Mouse (Mus musculus) forebrain, embryonic 13.5 days (tissue): Measurements from ENCODE around the gene Parp1. TPM values are rescaled to one million over a fixed set of nuclear protein-coding genes. Genes with fewer than 3 reads are reported as not detected.
"Not testable (repeated sequence)": the region's sequence is repeated elsewhere in the genome, so short reads cannot be mapped to it uniquely, and the experiment has no call there.

ENCODE experiments used
- ATAC-seq: fragments of 200-750 bp; cut with Nextera tagmentation; 2 replicates; pipeline ENCODE4 v1.8.0; 2017
- H3K27ac ChIP-seq: fragments of 300-500 bp; sonication (generic); 2 replicates; pipeline ENCODE4 v1.5.1; 2015; ENCODE audit warnings: inconsistent platforms, mild to moderate bottlenecking, moderate library complexity
- H3K27me3 ChIP-seq: fragments of 300-500 bp; sonication (generic); 2 replicates; pipeline ENCODE4 v1.6.1; 2015; ENCODE audit warnings: mild to moderate bottlenecking, inconsistent platforms
- H3K36me3 ChIP-seq: fragments of 300-500 bp; sonication (generic); 2 replicates; pipeline ENCODE4 v1.6.1; 2015; ENCODE audit warnings: mild to moderate bottlenecking, inconsistent platforms; ENCODE audit not compliant: poor library complexity, severe bottlenecking
- H3K4me1 ChIP-seq: fragments of 300-500 bp; sonication (generic); 2 replicates; pipeline ENCODE4 v1.6.1; 2015; ENCODE audit warnings: inconsistent platforms
- H3K4me2 ChIP-seq: fragments of 300-500 bp; sonication (generic); 2 replicates; pipeline ENCODE4 v1.6.1; 2015; ENCODE audit warnings: inconsistent platforms, mild to moderate bottlenecking, moderate library complexity
- H3K4me3 ChIP-seq: fragments of 300-500 bp; sonication (generic); 2 replicates; pipeline ENCODE4 v1.5.1; 2015; ENCODE audit warnings: mild to moderate bottlenecking, inconsistent platforms
- H3K9ac ChIP-seq: fragments of 300-500 bp; sonication (generic); 2 replicates; pipeline ENCODE4 v1.6.1; 2015; ENCODE audit warnings: mild to moderate bottlenecking, inconsistent platforms
- H3K9me3 ChIP-seq: fragments of 300-500 bp; sonication (generic); replicated peaks from 2 replicates; pipeline ENCODE4 v1.6.1; 2016; ENCODE audit warnings: inconsistent platforms
- WGBS: fragments of 180-500 bp; shearing (Covaris S2); methylation state at CpG from one replicate; pipeline ENCODE4 v1.1.7; 2015; 5-methylcytosine and 5-hydroxymethylcytosine counted together
- polyA plus RNA-seq: library from polyadenylated mRNA; unstranded; fragments of >200 nt; fragmentation: Nextera tagmentation; extraction: Ambion mirVana; gene quantifications from 2 replicates; pipeline ENCODE4 v1.2.1, GENCODE M21; 2015

The Parp1 gene
- polyA plus RNA-seq, 1 experiment from 2014 or later: 180 TPM

GRCm38 (mm10) chr1:180568248-180568647 is 476 bp upstream of the Parp1 start:
- peak; percentile 46 for ATAC-seq
- Histone ChIP-seq H3K9me3 (no peaks in the 10 kb centered on the region), H3K4me1 (peaks cover 25% of the 10 kb centered on the region), H3K9ac (peak overlapping the region; percentile 84), H3K27me3 (no peaks in the 10 kb centered on the region), H3K4me3 (peak overlapping the region; percentile 70), H3K4me2 (peak overlapping the region; percentile 89), H3K27ac (peak overlapping the region; percentile 27; the same call in 1 of the 2 replicates), H3K36me3 (peaks cover 19% of the 10 kb centered on the region)
- WGBS: 36% methylated on average over 7 of the region's 7 CpGs

GRCm38 (mm10) chr1:180569453-180569852 is 729 bp downstream of the Parp1 start:
- no peaks in the 10 kb centered on the region for H3K9me3 ChIP-seq
- peak overlapping the region; percentile 89 for H3K4me2 ChIP-seq
- ATAC-seq: no peak
- H3K4me1 ChIP-seq: peaks cover 25% of the 10 kb centered on the region
- peaks cover 31% of the 10 kb centered on the region for H3K36me3 ChIP-seq
- peak overlapping the region; percentile 95 for H3K27ac ChIP-seq
- no peaks in the 10 kb centered on the region for H3K27me3 ChIP-seq
- peak overlapping the region; percentile 70 for H3K4me3 ChIP-seq
- WGBS: under 1% methylated on average over 17 of the region's 17 CpGs
- H3K9ac ChIP-seq: peak overlapping the region; percentile 84

- Histone ChIP-seq H3K4me1 (peaks cover 25% of the 10 kb centered on the region), H3K27ac (no peak overlapping the region), H3K36me3 (peaks cover 37% of the 10 kb centered on the region), H3K9ac (peak overlapping the region; percentile 84), H3K4me3 (peak overlapping the region; percentile 70), H3K9me3 (no peaks in the 10 kb centered on the region), H3K4me2 (peak overlapping the region; percentile 89), H3K27me3 (no peaks in the 10 kb centered on the region)
- WGBS: 16% methylated on average over 5 of the region's 5 CpGs
- ATAC-seq: no peak
These were observed 1.5 kb downstream of the Parp1 start for GRCm38 (mm10) chr1:180570181-180570580.

- Histone ChIP-seq H3K9ac (peak overlapping the region; percentile 84), H3K4me3 (peak overlapping the region; percentile 70)
- 73% methylated on average over 8 of the region's 8 CpGs for WGBS
These were observed 2.4 kb downstream of the Parp1 start for GRCm38 (mm10) chr1:180571018-180571589.

GRCm38 (mm10) chr1:180571721-180572120 is 3.0 kb downstream of the Parp1 start:
- ATAC-seq, H3K9ac ChIP-seq, H3K9me3 ChIP-seq, H3K4me3 ChIP-seq, H3K27me3 ChIP-seq, H3K27ac ChIP-seq: not testable (repeated sequence)
- H3K4me2 ChIP-seq: peak overlapping the region; percentile 89; the same call in 1 of the 2 replicates
- 86% methylated on average over 6 of the region's 6 CpGs for WGBS
- H3K36me3 ChIP-seq: peaks cover 51% of the 10 kb centered on the region
- peaks cover 25% of the 10 kb centered on the region for H3K4me1 ChIP-seq

More at GRCm38 (mm10) chr1:180571018-180571589, 2.4 kb downstream of the Parp1 start:
- Histone ChIP-seq H3K9me3 (no peaks in the 10 kb centered on the region), H3K27me3 (no peaks in the 10 kb centered on the region), H3K4me2 (peak overlapping the region; percentile 89), H3K4me1 (peaks cover 25% of the 10 kb centered on the region), H3K27ac (no peak overlapping the region), H3K36me3 (peaks cover 45% of the 10 kb centered on the region)
- ATAC-seq: no peak

GRCm38 (mm10) chr1:180572154-180572553 is 3.4 kb downstream of the Parp1 start:
- H3K36me3 ChIP-seq: peaks cover 55% of the 10 kb centered on the region
- H3K27ac ChIP-seq: no peak overlapping the region
- no peak overlapping the region for H3K9ac ChIP-seq
- no peaks in the 10 kb centered on the region for H3K9me3 ChIP-seq
- H3K27me3 ChIP-seq: no peaks in the 10 kb centered on the region
- H3K4me1 ChIP-seq: peaks cover 25% of the 10 kb centered on the region
- no peak overlapping the region for H3K4me2 ChIP-seq
- 90% methylated on average over 9 of the region's 9 CpGs for WGBS
- no peak for ATAC-seq
- no peak overlapping the region for H3K4me3 ChIP-seq

- no peak overlapping the region for H3K9ac ChIP-seq
- WGBS: 86% methylated on average over 3 of the region's 3 CpGs
- no peak for ATAC-seq
- peaks cover 1% of the 10 kb centered on the region; the same call in 1 of the 2 replicates for H3K4me1 ChIP-seq
- H3K9me3 ChIP-seq: no peaks in the 10 kb centered on the region
- no peaks in the 10 kb centered on the region for H3K27me3 ChIP-seq
- peaks cover 96% of the 10 kb centered on the region for H3K36me3 ChIP-seq
- no peak overlapping the region for H3K4me2 ChIP-seq
- no peak overlapping the region for H3K27ac ChIP-seq
- H3K4me3 ChIP-seq: no peak overlapping the region
These were observed 7.8 kb downstream of the Parp1 start for GRCm38 (mm10) chr1:180576524-180576923.

GRCm38 (mm10) chr1:180577837-180578236 is 9.1 kb downstream of the Parp1 start:
- Histone ChIP-seq H3K36me3 (peaks cover 97% of the 10 kb centered on the region), H3K27me3 (no peaks in the 10 kb centered on the region), H3K4me1 (no peaks in the 10 kb centered on the region), H3K9ac (no peak overlapping the region), H3K27ac (no peak overlapping the region), H3K4me2 (no peak overlapping the region), H3K9me3 (no peaks in the 10 kb centered on the region), H3K4me3 (no peak overlapping the region)
- no peak for ATAC-seq
- WGBS: 88% methylated on average over 4 of the region's 4 CpGs

- Histone ChIP-seq H3K36me3 (peaks cover 100% of the 10 kb centered on the region), H3K9ac (no peak overlapping the region), H3K4me3 (no peak overlapping the region), H3K4me1 (no peaks in the 10 kb centered on the region), H3K27me3 (no peaks in the 10 kb centered on the region), H3K27ac (no peak overlapping the region), H3K9me3 (no peaks in the 10 kb centered on the region), H3K4me2 (no peak overlapping the region)
- 94% methylated on average over 17 of the region's 17 CpGs for WGBS
- ATAC-seq: no peak
These were observed 19.2 kb downstream of the Parp1 start for GRCm38 (mm10) chr1:180587792-180588442.

GRCm38 (mm10) chr1:180600578-180600977 is 31.9 kb downstream of the Parp1 start:
- H3K9me3 ChIP-seq: no peaks in the 10 kb centered on the region
- no peak overlapping the region for H3K4me2 ChIP-seq
- H3K27ac ChIP-seq: no peak overlapping the region
- H3K36me3 ChIP-seq: peaks cover 99% of the 10 kb centered on the region
- H3K4me1 ChIP-seq: no peaks in the 10 kb centered on the region
- WGBS: 92% methylated on average over 6 of the region's 6 CpGs
- H3K9ac ChIP-seq: no peak overlapping the region
- no peak overlapping the region for H3K4me3 ChIP-seq
- ATAC-seq: no peak
- no peaks in the 10 kb centered on the region for H3K27me3 ChIP-seq

GRCm38 (mm10) chr1:180601806-180602205 is 33.1 kb downstream of the Parp1 start:
- H3K9ac ChIP-seq: no peak overlapping the region
- H3K4me2 ChIP-seq: no peak overlapping the region
- H3K36me3 ChIP-seq: peaks cover 94% of the 10 kb centered on the region
- ATAC-seq: no peak
- H3K4me1 ChIP-seq: no peaks in the 10 kb centered on the region
- H3K27ac ChIP-seq: no peak overlapping the region
- no peaks in the 10 kb centered on the region for H3K27me3 ChIP-seq
- WGBS: 89% methylated on average over 6 of the region's 6 CpGs
- H3K9me3 ChIP-seq: no peaks in the 10 kb centered on the region
- no peak overlapping the region for H3K4me3 ChIP-seq

GRCm38 (mm10) chr1:180604579-180604978 is 35.9 kb downstream of the Parp1 start:
- Histone ChIP-seq H3K4me3 (no peak overlapping the region), H3K4me1 (no peaks in the 10 kb centered on the region), H3K27ac (no peak overlapping the region), H3K4me2 (no peak overlapping the region), H3K9ac (no peak overlapping the region), H3K9me3 (no peaks in the 10 kb centered on the region), H3K27me3 (no peaks in the 10 kb centered on the region), H3K36me3 (peaks cover 74% of the 10 kb centered on the region)
- no peak for ATAC-seq
- 82% methylated on average over 4 of the region's 4 CpGs for WGBS
